Mouse (Mus musculus): ENCODE measurements at regions not wholly inside any gene's neighbourhood (a gene's known extent, or its start where the extent isn't known, plus 50 kb on each side); places are given as distances from the start of the nearest gene placed in this dataset.
"Not testable (repeated sequence)": the region's sequence is repeated elsewhere in the genome, so short reads cannot be mapped to it uniquely, and the experiment has no call there.

- not testable (repeated sequence) for H3K36me3 ChIP-seq (ENCODE audit: poor library complexity, severe bottlenecking); H3K4me1 ChIP-seq; H3K27me3 ChIP-seq; H3K9me3 ChIP-seq (replicated peaks); H3K9ac ChIP-seq; H3K27ac ChIP-seq
- Histone ChIP-seq H3K4me2 (peak overlapping the region; percentile 41), H3K4me3 (peak overlapping the region; percentile 15; the same call in 1 of the 2 replicates)
- peak; percentile 91 for ATAC-seq
- WGBS = 57% methylated on average over 20 of the region's 20 CpGs
Observed at GRCm38 (mm10) chr7:60733331-60733994, 593.4 kb upstream of the Snrpn start.

- H3K4me3 ChIP-seq; H3K36me3 ChIP-seq (ENCODE audit: poor library complexity, severe bottlenecking); H3K27ac ChIP-seq; H3K9ac ChIP-seq; H3K27me3 ChIP-seq; H3K4me2 ChIP-seq; H3K9me3 ChIP-seq (replicated peaks); H3K4me1 ChIP-seq: not testable (repeated sequence)
- peak; percentile 72 for ATAC-seq
- 22% methylated on average over 5 of the region's 5 CpGs for WGBS
Observed at GRCm38 (mm10) chr7:60728108-60728721, 588.2 kb upstream of the Snrpn start.

All from forebrain, embryonic 13.5 days (tissue).